Mouse (Mus musculus) heart, adult 8-10 months (tissue): ENCODE results near the gene Stab1. TPM values are rescaled to one million over a fixed set of nuclear protein-coding genes. Genes with fewer than 3 reads are reported as not detected.

Experiments
- DNase-seq: peaks from one replicate; pipeline ENCODE4 v3.0.0; 2022; ENCODE audit warnings: low spot score
- total RNA-seq, 4 experiments: library from RNA; stranded (reverse); gene quantifications; 2 replicates each; pipeline ENCODE4 v1.2.4; 2022

Gene Stab1
- total RNA-seq, result 10 to 100 TPM; 50.1 to 64.3 (median 57.1) TPM

- DNase-seq, result peak; percentile 76
Observed at GRCm38 (mm10) chr14:31168425-31168824, at the start of gene Stab1. TSS of gene Stab1 (minus strand) at chr14:31168641.

DNA sequence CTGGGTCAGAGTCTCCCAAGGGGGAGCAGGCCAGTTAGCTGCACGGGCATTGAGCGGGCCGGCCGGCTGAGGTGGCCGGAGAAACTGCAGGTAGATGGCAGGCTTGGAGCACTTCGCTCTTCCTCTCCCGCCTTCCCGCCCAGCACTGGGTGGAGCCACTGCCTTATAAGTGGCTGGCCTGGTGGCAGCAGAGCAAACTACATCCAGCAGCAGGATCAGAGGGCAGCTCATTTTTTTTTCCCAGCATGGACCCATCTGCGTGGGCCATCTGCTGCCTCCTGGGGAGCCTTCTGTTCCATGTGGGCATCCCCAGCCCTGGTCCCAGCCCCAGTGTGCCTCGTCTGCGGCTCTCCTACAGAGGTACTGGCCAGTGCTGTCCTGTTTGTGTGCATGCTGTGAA, 49.2 kb upstream of the Stab1 start, which contains the start of gene Sema3g:
Gene Sema3g, plus strand, starts transcription at position 195 of the 400 bp plus-strand sequence.
- peak; percentile 46 for DNase-seq

GRCm38 (mm10) chr14:31216846-31217245, 48.4 kb upstream of the Stab1 start, which contains the start of gene Nisch:
TSS of gene Nisch (minus strand) at chr14:31216946.
- no peak for DNase-seq

- peak; percentile 75 for DNase-seq
Observed at GRCm38 (mm10) chr14:31215157-31216002, 46.9 kb upstream of the Stab1 start.

DNA sequence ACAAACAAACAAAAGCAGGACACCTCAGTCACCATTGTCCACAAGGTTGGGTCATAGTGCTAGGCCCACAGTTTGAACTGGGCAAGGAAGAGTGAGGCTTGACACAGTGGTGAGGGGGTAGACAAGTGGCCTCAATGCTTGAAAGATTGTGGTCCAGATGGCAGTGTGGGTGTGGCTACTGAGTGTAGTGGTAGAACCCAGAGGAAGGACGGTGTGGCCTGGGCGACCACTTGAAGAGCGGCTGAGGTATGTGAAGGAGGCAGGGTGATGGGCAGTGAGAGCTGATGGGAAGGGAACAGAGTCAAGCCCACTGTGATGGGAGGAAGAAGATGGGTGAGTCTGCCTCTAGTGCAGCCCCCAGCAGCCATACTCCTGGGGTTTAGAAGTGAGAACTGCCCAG, 46.2 kb upstream of the Stab1 start:
- DNase-seq, result no peak

DNA sequence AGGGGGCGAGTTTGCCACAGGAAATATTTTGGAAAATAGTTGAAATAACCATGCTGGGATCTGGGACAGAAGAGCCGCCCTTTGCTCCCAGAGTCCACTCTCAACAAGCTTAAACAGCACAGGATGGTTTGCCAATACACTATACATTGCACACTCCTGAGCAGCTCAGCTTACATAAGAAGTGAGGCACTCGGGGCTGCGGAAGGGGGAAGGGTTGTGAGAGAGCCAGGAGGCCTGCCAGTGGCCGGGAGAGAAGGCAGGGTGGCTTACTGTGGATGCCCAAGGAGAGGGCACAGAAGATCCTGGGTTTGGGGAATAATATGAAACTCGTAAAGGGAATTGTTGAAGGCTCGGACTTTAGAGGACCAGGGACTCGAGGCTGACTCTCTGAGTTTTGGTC, 45.4 kb upstream of the Stab1 start:
- DNase-seq, result no peak

- no peak for DNase-seq
Observed at GRCm38 (mm10) chr14:31212499-31212898, 44.1 kb upstream of the Stab1 start.

GRCm38 (mm10) chr14:31211854-31212253, 43.4 kb upstream of the Stab1 start:
- DNase-seq, result no peak

GRCm38 (mm10) chr14:31209133-31209557, 40.7 kb upstream of the Stab1 start:
- DNase-seq, result peak; percentile 55

DNA sequence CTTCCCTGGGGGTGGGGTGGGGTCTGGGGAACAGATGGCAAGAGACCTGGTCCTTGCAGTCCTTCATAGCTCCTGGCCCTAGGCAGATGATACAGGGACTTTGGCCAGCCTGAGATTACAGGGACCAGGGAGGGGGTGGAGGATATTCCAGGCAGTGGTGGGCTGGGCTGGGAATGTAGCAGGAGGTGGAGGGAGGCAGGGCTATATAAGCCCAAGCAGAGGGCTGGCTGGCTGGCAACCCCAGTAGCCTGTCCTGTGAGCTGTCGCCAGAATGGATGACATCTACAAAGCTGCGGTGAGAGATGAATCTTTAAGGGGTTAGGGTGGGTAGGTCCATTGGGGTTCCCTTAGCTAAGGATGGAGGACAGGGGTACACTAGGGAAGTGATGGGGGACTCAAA, 39.6 kb upstream of the Stab1 start, which contains the start of gene Tnnc1:
Gene Tnnc1, plus strand, starts transcription at position 229 of the 400 bp plus-strand sequence.
- DNase-seq, result no peak

DNA sequence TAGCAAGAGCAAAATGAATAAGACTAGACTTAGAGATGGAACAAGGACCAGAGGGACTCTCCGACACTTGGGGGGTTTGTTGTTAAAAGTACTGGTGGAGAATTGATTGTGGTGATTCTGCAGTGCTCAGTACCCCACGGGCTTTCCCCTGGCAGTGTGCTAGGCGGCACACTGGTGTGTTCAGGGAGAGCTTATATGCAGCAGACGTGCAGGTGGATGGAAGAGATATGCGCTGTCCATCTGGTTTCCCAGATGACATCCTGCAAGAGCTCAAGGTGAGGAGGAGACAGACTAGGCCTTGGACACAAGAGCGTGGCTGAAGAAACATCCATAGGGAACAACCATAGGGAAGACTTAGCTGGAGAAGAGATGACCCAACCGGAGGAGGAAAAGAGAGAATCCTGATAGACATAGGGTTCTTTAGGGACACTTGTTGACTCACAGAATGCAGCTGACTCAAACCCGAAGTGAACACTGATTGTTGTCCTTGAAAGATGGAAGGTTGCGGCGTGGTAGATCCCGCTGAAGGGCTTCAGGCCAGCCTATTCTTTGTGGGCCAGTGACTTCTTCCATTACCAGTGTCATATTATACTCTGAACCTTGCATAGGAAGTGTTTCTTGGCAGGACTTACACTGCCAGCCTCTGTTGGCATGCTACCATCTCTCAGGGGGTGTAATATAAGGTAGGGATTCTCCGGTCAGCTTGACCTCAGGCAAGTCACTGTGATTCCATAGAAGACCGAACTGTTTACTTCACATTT, 38.8 kb upstream of the Stab1 start:
- DNase-seq, result no peak

DNA sequence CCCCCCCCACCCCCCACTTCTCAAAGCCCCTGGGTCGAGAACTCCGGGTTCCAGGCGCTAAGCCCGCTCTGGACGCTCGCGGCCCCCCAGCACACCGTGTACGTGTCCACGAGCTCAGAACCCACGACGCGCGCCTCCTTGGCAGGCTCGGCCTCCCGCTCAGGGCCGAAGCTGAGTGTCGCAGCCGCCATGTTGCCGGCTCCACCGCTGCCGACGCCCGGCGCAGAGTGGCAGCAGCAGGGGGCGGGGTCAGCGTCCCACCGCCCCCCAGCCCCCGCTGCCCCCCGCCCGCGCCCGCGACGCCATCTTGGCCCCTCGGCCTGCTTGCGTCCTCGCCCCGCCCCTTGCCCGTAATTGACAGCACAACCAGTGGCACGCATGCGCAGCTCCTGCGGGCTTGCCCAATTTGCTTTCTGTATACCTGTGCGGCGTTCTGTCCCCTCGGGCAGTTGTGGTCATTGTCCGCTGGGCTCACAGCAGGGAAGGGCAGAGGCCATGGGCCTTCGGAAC, 38.1 kb upstream of the Stab1 start:
- peak; percentile 92 for DNase-seq

DNA sequence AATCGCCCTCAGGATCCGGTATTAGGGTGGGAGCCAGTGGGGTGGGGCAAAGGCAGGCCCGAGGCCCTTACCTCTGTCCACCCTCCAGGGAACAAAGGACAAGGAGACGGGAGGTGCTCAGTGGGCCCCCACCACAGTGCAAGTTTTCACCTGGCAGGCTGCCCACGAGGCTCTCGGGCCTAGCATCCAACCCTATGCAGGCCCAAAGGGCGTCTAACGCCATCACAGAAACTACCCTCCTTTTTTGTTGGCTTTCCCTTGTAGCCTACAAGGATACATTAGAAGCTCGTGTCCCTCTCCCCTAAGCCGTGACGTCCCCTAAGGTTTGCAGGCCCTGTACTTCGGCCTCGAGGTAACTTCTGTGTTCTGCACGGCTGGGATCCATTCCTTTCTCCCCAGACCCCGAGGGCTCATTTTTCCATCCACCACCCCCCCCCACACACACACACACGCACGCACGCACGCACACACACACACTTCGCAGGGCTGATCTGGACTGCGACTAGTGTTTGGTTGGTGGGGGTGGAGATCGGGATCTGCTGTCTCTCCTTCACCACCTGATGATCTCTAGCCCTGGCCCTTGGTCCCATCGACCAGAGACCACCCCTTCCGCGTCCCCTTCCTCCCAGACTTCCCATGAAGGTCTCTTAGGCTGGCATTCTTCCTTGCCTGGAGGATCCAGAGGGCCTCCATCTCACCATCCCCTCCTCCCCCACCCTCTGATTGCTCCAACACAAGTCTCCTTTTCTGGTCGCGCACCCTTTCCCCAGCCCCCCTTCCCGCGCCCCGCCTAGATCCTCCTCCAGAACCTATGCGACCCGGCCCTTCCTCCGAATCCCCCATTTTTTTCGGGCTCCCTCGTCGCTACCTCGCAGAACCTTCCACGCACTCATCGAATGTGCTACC, 37.4 kb upstream of the Stab1 start:
- DNase-seq, result no peak

GRCm38 (mm10) chr14:31205244-31205561, 36.8 kb upstream of the Stab1 start:
- DNase-seq, result no peak

- no peak for DNase-seq
Observed at GRCm38 (mm10) chr14:31204844-31205243, 36.4 kb upstream of the Stab1 start.

- DNase-seq, result no peak
Observed at GRCm38 (mm10) chr14:31200038-31200437, 31.6 kb upstream of the Stab1 start.

DNA sequence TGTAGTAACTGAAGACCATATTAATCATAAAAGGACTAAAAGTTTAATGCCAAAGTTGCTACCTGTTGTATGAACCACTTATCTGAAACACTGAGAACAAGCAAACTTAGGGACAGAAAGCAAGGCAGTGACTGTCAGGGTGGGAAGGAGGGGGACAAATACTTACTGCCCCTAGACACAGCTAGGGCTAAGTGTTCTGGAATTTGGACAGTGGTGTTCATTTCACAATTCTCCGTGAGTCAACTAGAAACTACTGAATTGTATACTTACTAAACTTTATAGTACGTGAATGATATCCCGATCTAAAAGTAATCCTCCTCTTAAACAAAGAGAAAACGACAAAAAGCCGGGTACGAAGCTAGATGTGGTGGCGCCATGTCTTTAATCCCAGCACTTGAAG, 31.2 kb upstream of the Stab1 start:
- DNase-seq, result no peak

GRCm38 (mm10) chr14:31197547-31198516, 29.4 kb upstream of the Stab1 start:
- DNase-seq, result no peak

- DNase-seq, result no peak
Observed at GRCm38 (mm10) chr14:31195968-31196367, 27.5 kb upstream of the Stab1 start.

DNA sequence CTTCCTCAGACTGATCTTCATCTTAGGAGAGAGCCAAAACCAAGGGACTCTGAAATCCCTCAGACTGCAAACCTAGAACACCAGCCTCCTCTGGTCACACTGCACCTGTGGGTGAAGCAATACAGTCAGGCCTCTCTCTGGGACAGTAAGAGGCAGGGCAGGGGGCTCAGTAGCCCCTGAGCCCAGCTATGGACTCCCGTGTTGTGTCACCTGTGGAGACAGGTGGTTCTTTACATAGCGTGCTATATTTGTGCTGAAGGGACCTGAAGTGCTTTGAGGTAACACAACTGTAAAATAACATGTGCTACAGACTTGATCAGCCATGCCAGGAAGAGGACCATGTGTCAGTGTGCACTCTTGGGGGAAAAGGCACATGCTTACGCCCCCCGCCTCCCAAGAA, 27.1 kb upstream of the Stab1 start:
- no peak for DNase-seq
